In genomic region chr4:107776990-107777673, GRCm38 (mm10) we compare ENCODE assay signal across 12 mouse cellular contexts. TPM values are rescaled to one million over a fixed set of nuclear protein-coding genes. Genes with fewer than 3 reads are reported as not detected.
DNase-seq lines count a peak whose midpoint lies in the region; ATAC-seq lines count a peak whose summit lies in the region.
"Had no signal": no experiment of that assay in that cellular context is flagged by ENCODE, and none has a peak within 500 bp of the region (broad histone marks: within the 10 kb centered on the region; RNA-seq: fewer than 3 reads in every experiment).

No protein-coding gene starts in this region.

- H3K4me3 ChIP-seq in kidney, embryonic 16.5 days (ENCODE audit: low read length): no peak overlapping the region
- no peak overlapping the region for H3K4me3 ChIP-seq in liver, embryonic 16.5 days (ENCODE audit: low read depth, low read length)
- H3K4me3 ChIP-seq: layer of hippocampus, adult 2 months had no signal

- no peak for DNase-seq in kidney, adult 11 months
- DNase-seq in B cell, adult 2 months: peak; percentile 58 to 66
- DNase-seq in monocyte, adult 2 months (ENCODE audit: low read depth in 1 of 2, low spot score in 2 of 2): peak; percentile 41 to 63
- DNase-seq in heart, adult 11 months: no peak
- no peak for DNase-seq in right cerebral cortex, adult 2 months (ENCODE audit: low spot score in 2 of 2)
- DNase-seq: heart, adult 18-20 months had no signal

- H3K9me3 ChIP-seq in kidney, embryonic 16.5 days (ENCODE audit: low read length): no peaks in the 10 kb centered on the region
- no peaks in the 10 kb centered on the region for H3K9me3 ChIP-seq in liver, embryonic 16.5 days (replicated peaks; ENCODE audit: control insufficient read depth, low read length)

- no peak for ATAC-seq in kidney, embryonic 16.5 days (ENCODE audit: low FRiP score, low TSS enrichment)
- ATAC-seq in liver, embryonic 16.5 days (ENCODE audit: low read depth): peak; percentile 50; the same call in 1 of the 2 replicates
- no peak for ATAC-seq in activated CD4-positive, CD25-positive, alpha-beta regulatory T cell, adult 4 months
- ATAC-seq: forebrain, embryonic 16.5 days; hindbrain, postnatal 0 days had no signal

- H3K27ac ChIP-seq in kidney, embryonic 16.5 days (ENCODE audit: low read length): no peak overlapping the region
- H3K27ac ChIP-seq in liver, embryonic 16.5 days (ENCODE audit: low read length): no peak overlapping the region
- H3K27ac ChIP-seq: hindbrain, postnatal 0 days; layer of hippocampus, adult 2 months had no signal

- WGBS in kidney, embryonic 16.5 days: 79% methylated on average over 5 of the region's 5 CpGs
- WGBS in liver, embryonic 16.5 days (ENCODE audit: insufficient replicate concordance): 34% methylated on average over 5 of the region's 5 CpGs

- 0 out of 2 replicates have a peak overlapping the region, but pooled peaks have one; percentile 16 for H3K9ac ChIP-seq in kidney, embryonic 16.5 days (replicated peaks; ENCODE audit: low read length)
- H3K9ac ChIP-seq in liver, embryonic 16.5 days (ENCODE audit: low read depth, low read length): no peak overlapping the region

- no peaks in the 10 kb centered on the region for H3K27me3 ChIP-seq in kidney, embryonic 16.5 days (ENCODE audit: insufficient read depth, low read length)
- H3K27me3 ChIP-seq in liver, embryonic 16.5 days (ENCODE audit: control insufficient read depth, insufficient read depth, low read depth, low read length): no peaks in the 10 kb centered on the region

- 0 out of 2 replicates have a peak, but pooled peaks cover 3% of the 10 kb centered on the region for H3K4me1 ChIP-seq in kidney, embryonic 16.5 days (ENCODE audit: insufficient read depth, low read length)
- no peaks in the 10 kb centered on the region for H3K4me1 ChIP-seq in liver, embryonic 16.5 days (ENCODE audit: control insufficient read depth, low read depth, low read length)

- H3K36me3 ChIP-seq in kidney, embryonic 16.5 days (ENCODE audit: insufficient read depth, low read length): no peaks in the 10 kb centered on the region
- no peaks in the 10 kb centered on the region for H3K36me3 ChIP-seq in liver, embryonic 16.5 days (ENCODE audit: control insufficient read depth, insufficient read depth)

- H3K4me2 ChIP-seq in kidney, embryonic 16.5 days (replicated peaks; ENCODE audit: low read depth, low read length): no peak overlapping the region
- H3K4me2 ChIP-seq in liver, embryonic 16.5 days (ENCODE audit: low read depth, low read length): no peak overlapping the region

RNA-seq across cellular contexts. Expression of gene Lrp8, which starts 24.9 kb away (rescaled TPM):
- polyA plus RNA-seq in kidney, embryonic 16.5 days (2015; fragmentation: Nextera tagmentation; extraction: Ambion mirVana): 1.1 and 1.2 TPM in 2 replicates
- 0.44 and 0.46 TPM in 2 replicates for polyA plus RNA-seq in liver, embryonic 16.5 days (2015; fragmentation: Nextera tagmentation; extraction: Ambion mirVana)
- polyA plus RNA-seq in activated CD4-positive, CD25-positive, alpha-beta regulatory T cell, adult 4 months (2017; shearing (Covaris generic)): 1 to 10 TPM; 1.6 to 2.1 TPM

Comparison
In these comparisons a context has a peak if more than half of its experiments do, and no peak if none do; other contexts are left out.
1. DNase-seq: peak in B cell, adult 2 months (2 of 2) and monocyte, adult 2 months (2 of 2); none in kidney, adult 11 months (single experiment), heart, adult 11 months (single experiment) and right cerebral cortex, adult 2 months (0 of 2).